Mouse (Mus musculus): ENCODE measurements around the gene Nrp2.

Gene Nrp2

GRCm38 (mm10) chr1:62704889-62705516 is 1.9 kb downstream of the Nrp2 start:
- DNase-seq (ENCODE audit: low spot score), result no peak

GRCm38 (mm10) chr1:62705517-62705981 is 2.5 kb downstream of the Nrp2 start:
- no peak for DNase-seq (ENCODE audit: low spot score)

GRCm38 (mm10) chr1:62706085-62707021 is 3.3 kb downstream of the Nrp2 start:
- DNase-seq (ENCODE audit: low spot score), result no peak

GRCm38 (mm10) chr1:62707101-62707912 is 4.2 kb downstream of the Nrp2 start:
- no peak for DNase-seq (ENCODE audit: low spot score)

GRCm38 (mm10) chr1:62707913-62708860 is 5.1 kb downstream of the Nrp2 start:
- no peak for DNase-seq (ENCODE audit: low spot score)

- no peak for DNase-seq (ENCODE audit: low spot score)
Observed at GRCm38 (mm10) chr1:62709770-62710335, 6.8 kb downstream of the Nrp2 start.

GRCm38 (mm10) chr1:62713021-62713676 is 10.1 kb downstream of the Nrp2 start:
- DNase-seq (ENCODE audit: low spot score), result no peak

- DNase-seq (ENCODE audit: low spot score), result no peak
Observed at GRCm38 (mm10) chr1:62715004-62715403, 11.9 kb downstream of the Nrp2 start.

GRCm38 (mm10) chr1:62715692-62716091 is 12.6 kb downstream of the Nrp2 start:
- DNase-seq (ENCODE audit: low spot score), result no peak

- no peak for DNase-seq (ENCODE audit: low spot score)
Observed at GRCm38 (mm10) chr1:62716836-62717478, 13.9 kb downstream of the Nrp2 start.

- no peak for DNase-seq (ENCODE audit: low spot score)
Observed at GRCm38 (mm10) chr1:62717552-62718236, 14.6 kb downstream of the Nrp2 start.

GRCm38 (mm10) chr1:62718237-62718571 is 15.1 kb downstream of the Nrp2 start:
- DNase-seq (ENCODE audit: low spot score), result no peak

GRCm38 (mm10) chr1:62718750-62719149 is 15.7 kb downstream of the Nrp2 start:
- no peak for DNase-seq (ENCODE audit: low spot score)

- DNase-seq (ENCODE audit: low spot score), result no peak
Observed at GRCm38 (mm10) chr1:62719770-62720169, 16.7 kb downstream of the Nrp2 start.

GRCm38 (mm10) chr1:62720176-62720575 is 17.1 kb downstream of the Nrp2 start:
- DNase-seq (ENCODE audit: low spot score), result no peak

- no peak for DNase-seq (ENCODE audit: low spot score)
Observed at GRCm38 (mm10) chr1:62720727-62721705, 17.9 kb downstream of the Nrp2 start.

GRCm38 (mm10) chr1:62721706-62722187 is 18.7 kb downstream of the Nrp2 start:
- DNase-seq (ENCODE audit: low spot score), result no peak

- no peak for DNase-seq (ENCODE audit: low spot score)
Observed at GRCm38 (mm10) chr1:62722526-62722925, 19.4 kb downstream of the Nrp2 start.

Data from spleen, adult 12 weeks (tissue).